8 mouse cellular contexts compared by ENCODE assay signal in genomic region chr10:125387782-125388415, GRCm38 (mm10). TPM values are rescaled to one million over a fixed set of nuclear protein-coding genes. Genes with fewer than 3 reads are reported as not detected.
A peak's percentile ranks its signal among the peaks of the same experiment; 100 is the strongest.
DNase-seq lines count a peak whose midpoint lies in the region; ATAC-seq and TF ChIP-seq lines count a peak whose summit lies in the region.

No protein-coding gene starts in this region.

- no peaks in the 10 kb centered on the region for H3K36me3 ChIP-seq in hindbrain, embryonic 12.5 days
- no peaks in the 10 kb centered on the region for H3K36me3 ChIP-seq in midbrain, embryonic 12.5 days

- no peak for TF ChIP-seq CTCF in layer of hippocampus, adult 2 months (conservative IDR thresholded peaks at IDR 0.05)

- peak overlapping the region; percentile 80; the same call in 1 of the 2 replicates for H3K4me2 ChIP-seq in hindbrain, embryonic 12.5 days (replicated peaks)
- peak overlapping the region; percentile 79; the same call in 1 of the 2 replicates for H3K4me2 ChIP-seq in midbrain, embryonic 12.5 days (replicated peaks)

- H3K27me3 ChIP-seq in hindbrain, embryonic 12.5 days: 0 out of 2 replicates have a peak, but pooled peaks cover 4% of the 10 kb centered on the region
- H3K27me3 ChIP-seq in midbrain, embryonic 12.5 days: peaks cover 9% of the 10 kb centered on the region

- peak overlapping the region; percentile 24; the same call in 1 of the 2 replicates for H3K4me3 ChIP-seq in layer of hippocampus, adult 2 months
- H3K4me3 ChIP-seq in hindbrain, embryonic 12.5 days: no peak overlapping the region
- H3K4me3 ChIP-seq in midbrain, embryonic 12.5 days: no peak overlapping the region

- H3K27ac ChIP-seq in layer of hippocampus, adult 2 months: peak overlapping the region; percentile 55
- no peak overlapping the region for H3K27ac ChIP-seq in hindbrain, embryonic 12.5 days
- no peak overlapping the region for H3K27ac ChIP-seq in midbrain, embryonic 12.5 days (replicated peaks)

- DNase-seq in CD4-positive, CD25-positive, alpha-beta regulatory T cell, adult 2 months (ENCODE audit: low read depth, low spot score): peak; percentile 5
- peak in 1 of 2 experiments; percentile 10 for DNase-seq in layer of hippocampus, adult 2 months (ENCODE audit: low spot score in 2 of 2)
- DNase-seq in layer of hippocampus, postnatal 14 days (ENCODE audit: low spot score in 2 of 2): no peak
- DNase-seq in urinary bladder, postnatal 4 days (ENCODE audit: low spot score in 2 of 2): no peak

- no peak for ATAC-seq in CD4-positive, CD25-positive, alpha-beta regulatory T cell, adult 4 months
- no peak for ATAC-seq in hindbrain, embryonic 12.5 days (ENCODE audit: low FRiP score)
- ATAC-seq in midbrain, embryonic 12.5 days (ENCODE audit: low FRiP score, low read depth): no peak
- no peak for ATAC-seq in monocyte, adult 5-6 weeks (replicated peaks; ENCODE audit: insufficient number of reproducible peaks, low FRiP score, low TSS enrichment, poor library complexity, severe bottlenecking)

- H3K9me3 ChIP-seq in hindbrain, embryonic 12.5 days (replicated peaks): no peaks in the 10 kb centered on the region
- no peaks in the 10 kb centered on the region for H3K9me3 ChIP-seq in midbrain, embryonic 12.5 days

- WGBS in hindbrain, embryonic 12.5 days: 52% methylated on average over 14 of the region's 14 CpGs
- WGBS in midbrain, embryonic 12.5 days: 35% methylated on average over 14 of the region's 14 CpGs

- H3K4me1 ChIP-seq in hindbrain, embryonic 12.5 days: peaks cover 4% of the 10 kb centered on the region; the same call in 1 of the 2 replicates
- peaks cover 6% of the 10 kb centered on the region for H3K4me1 ChIP-seq in midbrain, embryonic 12.5 days

- H3K9ac ChIP-seq in hindbrain, embryonic 12.5 days: no peak overlapping the region
- no peak overlapping the region for H3K9ac ChIP-seq in midbrain, embryonic 12.5 days (replicated peaks)

RNA-seq across cellular contexts. Expression of gene Slc16a7, which starts 1.4 kb away (rescaled TPM):
- polyA plus RNA-seq in CD4-positive, CD25-positive, alpha-beta regulatory T cell, adult 4 months (2017; shearing (Covaris generic)): under 1 TPM in 1 of 2 experiments, not detected in 1; 0.83 TPM
- 10 to 100 TPM; 40.7 to 44.9 TPM for total RNA-seq in layer of hippocampus, adult 2 months (2021)
- total RNA-seq in layer of hippocampus, postnatal 14 days (2021): 10 to 100 TPM; 57.3 to 64.4 TPM
- 5.8 and 7.0 TPM in 2 replicates for polyA plus RNA-seq in hindbrain, embryonic 12.5 days (2016; fragmentation: Nextera tagmentation; extraction: Ambion mirVana)
- 4.2 and 4.5 TPM in 2 replicates for polyA plus RNA-seq in midbrain, embryonic 12.5 days (2016; fragmentation: Nextera tagmentation; extraction: Ambion mirVana)
- total RNA-seq in monocyte, adult 5-6 weeks (2017): 13.7 to 31.0 TPM (median 27.2 TPM) in 3 replicates
